Mouse (Mus musculus): ENCODE results near the gene Sestd1. TPM values are rescaled to one million over a fixed set of nuclear protein-coding genes. Genes with fewer than 3 reads are reported as not detected.

Sestd1 gene
- polyA plus RNA-seq, 1 experiment = 76.6 TPM

GRCm38 (mm10) chr2:77304494-77304893 is 24.1 kb upstream of the Sestd1 start:
- TF ChIP-seq CTCF (IDR thresholded peaks at IDR 0.05; ENCODE audit: insufficient read depth, low read depth, low read length) (no peak), POLR2A (IDR thresholded peaks at IDR 0.05; ENCODE audit: insufficient read depth, low read depth, low read length) (no peak)
- Histone ChIP-seq H3K4me1 (ENCODE audit: control insufficient read depth, insufficient read depth, low read length) (no peaks in the 10 kb centered on the region), H3K27ac (ENCODE audit: insufficient read depth, low read depth, low read length) (no peak overlapping the region), H3K4me3 (ENCODE audit: insufficient read depth, low read depth, low read length) (no peak overlapping the region)
- WGBS = 74% methylated on average over 3 of the region's 3 CpGs

- Histone ChIP-seq H3K27ac (ENCODE audit: insufficient read depth, low read depth, low read length) (no peak overlapping the region), H3K4me3 (ENCODE audit: insufficient read depth, low read depth, low read length) (no peak overlapping the region), H3K4me1 (ENCODE audit: control insufficient read depth, insufficient read depth, low read length) (no peaks in the 10 kb centered on the region)
- whole genome bisulfite sequencing = 92% methylated on average over 3 of the region's 3 CpGs
- TF ChIP-seq CTCF (IDR thresholded peaks at IDR 0.05; ENCODE audit: insufficient read depth, low read depth, low read length) (no peak), POLR2A (IDR thresholded peaks at IDR 0.05; ENCODE audit: insufficient read depth, low read depth, low read length) (no peak)
Observed at GRCm38 (mm10) chr2:77303716-77304115, 23.3 kb upstream of the Sestd1 start.

- 83% methylated on average over 6 of the region's 6 CpGs for WGBS
Observed at GRCm38 (mm10) chr2:77302655-77303348, 22.4 kb upstream of the Sestd1 start.

GRCm38 (mm10) chr2:77301687-77302389 is 21.4 kb upstream of the Sestd1 start:
- 78% methylated on average over 9 of the region's 9 CpGs for WGBS
- H3K27ac ChIP-seq (ENCODE audit: insufficient read depth, low read depth, low read length) = no peak overlapping the region
- no peak for TF ChIP-seq POLR2A (IDR thresholded peaks at IDR 0.05; ENCODE audit: insufficient read depth, low read depth, low read length)
- TF ChIP-seq CTCF (IDR thresholded peaks at IDR 0.05; ENCODE audit: insufficient read depth, low read depth, low read length) = no peak
- no peaks in the 10 kb centered on the region for H3K4me1 ChIP-seq (ENCODE audit: control insufficient read depth, insufficient read depth, low read length)
- H3K4me3 ChIP-seq (ENCODE audit: insufficient read depth, low read depth, low read length) = no peak overlapping the region

More at GRCm38 (mm10) chr2:77302655-77303348, 22.4 kb upstream of the Sestd1 start:
- H3K4me1 ChIP-seq (ENCODE audit: control insufficient read depth, insufficient read depth, low read length) = no peaks in the 10 kb centered on the region
- TF ChIP-seq POLR2A (IDR thresholded peaks at IDR 0.05; ENCODE audit: insufficient read depth, low read depth, low read length) (no peak), CTCF (IDR thresholded peaks at IDR 0.05; ENCODE audit: insufficient read depth, low read depth, low read length) (no peak)
- no peak overlapping the region for H3K27ac ChIP-seq (ENCODE audit: insufficient read depth, low read depth, low read length)
- no peak overlapping the region for H3K4me3 ChIP-seq (ENCODE audit: insufficient read depth, low read depth, low read length)

- Histone ChIP-seq H3K4me3 (ENCODE audit: insufficient read depth, low read depth, low read length) (no peak overlapping the region), H3K4me1 (ENCODE audit: control insufficient read depth, insufficient read depth, low read length) (no peaks in the 10 kb centered on the region), H3K27ac (ENCODE audit: insufficient read depth, low read depth, low read length) (no peak overlapping the region)
- 83% methylated on average over 6 of the region's 6 CpGs for WGBS
- TF ChIP-seq POLR2A (IDR thresholded peaks at IDR 0.05; ENCODE audit: insufficient read depth, low read depth, low read length) = no peak
- no peak for TF ChIP-seq CTCF (IDR thresholded peaks at IDR 0.05; ENCODE audit: insufficient read depth, low read depth, low read length)
Observed at GRCm38 (mm10) chr2:77289701-77290100, 9.3 kb upstream of the Sestd1 start.

- no peak for TF ChIP-seq POLR2A (IDR thresholded peaks at IDR 0.05; ENCODE audit: insufficient read depth, low read depth, low read length)
- no peak for TF ChIP-seq CTCF (IDR thresholded peaks at IDR 0.05; ENCODE audit: insufficient read depth, low read depth, low read length)
- no peaks in the 10 kb centered on the region for H3K4me1 ChIP-seq (ENCODE audit: control insufficient read depth, insufficient read depth, low read length)
- 65% methylated on average over 2 of the region's 2 CpGs for WGBS
Observed at GRCm38 (mm10) chr2:77286755-77287154, 6.4 kb upstream of the Sestd1 start.

GRCm38 (mm10) chr2:77284281-77284899 is 4.0 kb upstream of the Sestd1 start:
- H3K27ac ChIP-seq (ENCODE audit: insufficient read depth, low read depth, low read length) = no peak overlapping the region
- no peaks in the 10 kb centered on the region for H3K4me1 ChIP-seq (ENCODE audit: control insufficient read depth, insufficient read depth, low read length)
- WGBS = 77% methylated on average over 2 of the region's 2 CpGs
- H3K4me3 ChIP-seq (ENCODE audit: insufficient read depth, low read depth, low read length) = no peak overlapping the region
- TF ChIP-seq POLR2A (IDR thresholded peaks at IDR 0.05; ENCODE audit: insufficient read depth, low read depth, low read length) = no peak

More at GRCm38 (mm10) chr2:77286755-77287154, 6.4 kb upstream of the Sestd1 start:
- Histone ChIP-seq H3K4me3 (ENCODE audit: insufficient read depth, low read depth, low read length) (no peak overlapping the region), H3K27ac (ENCODE audit: insufficient read depth, low read depth, low read length) (no peak overlapping the region)

GRCm38 (mm10) chr2:77279861-77280511 is 406 bp downstream of the Sestd1 start:
- under 1% methylated on average over 56 of the region's 57 CpGs for WGBS
- peaks cover 5% of the 10 kb centered on the region; the same call in 1 of the 2 replicates for H3K4me1 ChIP-seq (ENCODE audit: control insufficient read depth, insufficient read depth, low read length)
- TF ChIP-seq CTCF (IDR thresholded peaks at IDR 0.05; ENCODE audit: insufficient read depth, low read depth, low read length) = no peak
- no peak for TF ChIP-seq POLR2A (IDR thresholded peaks at IDR 0.05; ENCODE audit: insufficient read depth, low read depth, low read length)
- H3K27ac ChIP-seq (ENCODE audit: insufficient read depth, low read depth, low read length) = peak overlapping the region; percentile 31; the same call in 1 of the 2 replicates
- peak overlapping the region; percentile 92 for H3K4me3 ChIP-seq (ENCODE audit: insufficient read depth, low read depth, low read length)

All from olfactory bulb, adult 2 months (tissue).